Mouse (Mus musculus) T-cell, adult 66 days (primary cell): ENCODE data around the gene Lonp2. TPM values are rescaled to one million over a fixed set of nuclear protein-coding genes. Genes with fewer than 3 reads are reported as not detected.

Source experiments
- total RNA-seq, 2 experiments: library from RNA; stranded (reverse); gene quantifications; 3 replicates in 1 of 2; 4 replicates in 1 of 2; pipeline ENCODE4 v1.2.4; 2023

Gene Lonp2
- 10 to 100 TPM; 84.2 to 88.5 TPM for total RNA-seq

GRCm38 (mm10) chr8:86623911-86624731 lies at the start of gene Lonp2:
TSS of gene Lonp2 (plus strand) at chr8:86624043.

GRCm38 (mm10) chr8:86580458-86580857 lies 43.4 kb upstream of the Lonp2 start, which contains the start of gene Abcc12:
TSS of gene Abcc12 (minus strand) at chr8:86580686.

GRCm38 (mm10) chr8:86745221-86745934 lies 121.5 kb downstream of the Lonp2 start, which contains the start of the genes Gm10638 and Siah1a:
TSS of gene Gm10638 (plus strand) at chr8:86745699.
TSS of gene Siah1a (minus strand) at chr8:86745934.

Other genes starting within 250 kb of the Lonp2 start
- gene Abcc12, start 43.4 kb upstream of the Lonp2 start, total RNA-seq: not detected
- gene Gm10638, start 121.7 kb downstream of the Lonp2 start, total RNA-seq: 1 to 10 TPM in 1 of 2 experiments, not detected in 1; 2.3 TPM
- 10 to 100 TPM; 43.4 to 44.5 TPM for gene Siah1a, start 121.9 kb downstream of the Lonp2 start, total RNA-seq